Mouse (Mus musculus) lung, postnatal 0 days (tissue): Measurements from ENCODE around the gene Ccdc134.

ENCODE experiments used
- CTCF ChIP-seq: IDR thresholded peaks from 2 replicates; pipeline ENCODE4 v1.5.1; 2016; ENCODE audit warnings: antibody characterized with exemption, mild to moderate bottlenecking
- EP300 ChIP-seq: IDR thresholded peaks from 2 replicates; pipeline ENCODE4 v1.6.1; 2016; ENCODE audit warnings: antibody characterized with exemption, mild to moderate bottlenecking, control low read depth

- TF ChIP-seq CTCF = no peak
- no peak for TF ChIP-seq EP300
Observed at GRCm38 (mm10) chr15:82166240-82167100, 38.7 kb downstream of the Ccdc134 start.
